ENCODE assay signal across 19 mouse cellular contexts in the genomic region with DNA sequence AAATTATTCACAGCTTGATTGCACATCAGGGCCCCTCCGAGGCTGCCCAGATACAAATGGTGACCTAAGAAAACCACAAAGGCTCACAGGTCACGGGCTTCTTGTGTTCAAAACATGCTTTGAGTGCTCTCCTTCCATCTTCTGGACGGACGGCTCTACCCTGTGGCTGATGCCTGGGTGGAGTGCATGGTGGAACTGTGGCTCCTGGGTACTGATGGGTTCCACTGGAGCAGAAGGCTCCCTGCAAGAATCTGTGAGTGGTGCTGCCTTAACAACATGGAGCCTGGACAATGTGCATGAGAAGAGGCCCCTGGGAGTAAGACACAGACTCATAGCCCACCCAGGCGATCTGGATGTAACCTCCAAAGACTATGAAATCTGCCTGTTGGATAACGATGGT. TPM values are rescaled to one million over a fixed set of nuclear protein-coding genes. Genes with fewer than 3 reads are reported as not detected.
DNase-seq lines count a peak whose midpoint lies in the region; TF ChIP-seq lines count a peak whose summit lies in the region.
"Had no signal": no experiment of that assay in that cellular context is flagged by ENCODE, and none has a peak within 500 bp of the region (broad histone marks: within the 10 kb centered on the region; RNA-seq: fewer than 3 reads in every experiment).

No protein-coding gene starts in this region.

- WGBS in heart, embryonic 10.5 days, result 85% methylated on average over 6 of the region's 6 CpGs

- dilution Hi-C loops in CH12.LX (cut with MboI; ENCODE audit: extremely low pct_ligation_motif_present, extremely low pct_unique_long_range_greater_than_20kb, low sequenced_read_pairs), result no loop called here

- H3K27ac ChIP-seq in heart, embryonic 10.5 days, result no peak overlapping the region; the same call in 1 of the 2 replicates
- no peak overlapping the region for H3K27ac ChIP-seq in CH12.LX (ENCODE audit: insufficient read depth, low read depth)

- no peak overlapping the region for H3K4me3 ChIP-seq in heart, embryonic 10.5 days
- no peak overlapping the region for H3K4me3 ChIP-seq in CH12.LX (replicated peaks in 1 of 3; ENCODE audit: low read depth in 2 of 3, low read length in 2 of 3, poor library complexity in 1 of 3)

- no peak overlapping the region for H3K9ac ChIP-seq in CH12.LX (ENCODE audit: insufficient read depth, low read depth)

- H3K36me3 ChIP-seq in heart, embryonic 10.5 days, result no peaks in the 10 kb centered on the region
- H3K36me3 ChIP-seq in CH12.LX (replicated peaks in 1 of 2; ENCODE audit: control insufficient read depth in 1 of 2, insufficient read depth in 1 of 2, low read length in 1 of 2), result no peaks in the 10 kb centered on the region
- H3K36me3 ChIP-seq: G1E had no signal

- no peak for TF ChIP-seq RAD21 in CH12.LX (IDR thresholded peaks at IDR 0.05; ENCODE audit: low read depth, low read length)

- in situ Hi-C loops in CH12.LX (cut with MboI; ENCODE audit: low pct_ligation_motif_present, low pct_unique_long_range_greater_than_20kb, low sequenced_read_pairs), result no loop called here

- no peak for TF ChIP-seq EP300 in CH12.LX (IDR thresholded peaks at IDR 0.05; ENCODE audit: low read length)

- H3K9me3 ChIP-seq in heart, embryonic 10.5 days, result no peaks in the 10 kb centered on the region
- no peaks in the 10 kb centered on the region for H3K9me3 ChIP-seq in CH12.LX (replicated peaks; ENCODE audit: low read length)
- H3K9me3 ChIP-seq: G1E had no signal

- TF ChIP-seq CTCF in CH12.LX (conservative IDR thresholded peaks at IDR 0.05 in 1 of 2, IDR thresholded peaks at IDR 0.05 in 1 of 2; ENCODE audit: low read depth in 2 of 2, low read length in 2 of 2), result no peak

- no peak for TF ChIP-seq POLR2A in CH12.LX (IDR thresholded peaks at IDR 0.05; ENCODE audit: low read depth, low read length)

- DNase-seq in heart, adult 11 months, result peak; percentile 55
- DNase-seq in heart, postnatal 4 days, result no peak
- peak; percentile 65 for DNase-seq in heart, embryonic 10.5 days (ENCODE audit: low spot score)
- no peak for DNase-seq in heart, adult 8-10 months (ENCODE audit: low spot score)
- DNase-seq in CH12.LX (ENCODE audit: extremely low read depth), result no peak
- no peak for DNase-seq in embryo, embryonic 11 days
- DNase-seq: adrenal gland, adult 2 months; adrenal gland, adult 8-10 months; adrenal gland, postnatal 10 days; adrenal gland, postnatal 14 days; adrenal gland, postnatal 25 days; adrenal gland, postnatal 36 days; B cell, adult 2 months; cerebellum, adult 11 months; cerebellum, adult 11-12 months; cerebellum, adult 18-20 months; cerebellum, adult 2 months had no signal

- H3K4me2 ChIP-seq in CH12.LX (ENCODE audit: insufficient read depth, low read depth, poor library complexity, severe bottlenecking), result no peak overlapping the region

- H3K79me2 ChIP-seq in CH12.LX (replicated peaks; ENCODE audit: control insufficient read depth, extremely low read depth, insufficient read depth, poor library complexity, severe bottlenecking), result no peaks in the 10 kb centered on the region

- H3K4me1 ChIP-seq in heart, embryonic 10.5 days, result peaks cover 16% of the 10 kb centered on the region
- H3K4me1 ChIP-seq in CH12.LX (ENCODE audit: control insufficient read depth in 1 of 2, insufficient read depth in 2 of 2), result peaks cover 14 to 28% of the 10 kb centered on the region in 2 experiments

- no peaks in the 10 kb centered on the region for H3K27me3 ChIP-seq in heart, embryonic 10.5 days (ENCODE audit: insufficient read depth, poor library complexity, severe bottlenecking)
- H3K27me3 ChIP-seq in CH12.LX (replicated peaks), result no peaks in the 10 kb centered on the region
- H3K27me3 ChIP-seq: Patski had no signal

TF ChIP-seq in CH12.LX, 34 proteins besides CTCF, POLR2A, EP300 and RAD21:
- TF ChIP-seq IRF4 (IDR thresholded peaks at IDR 0.05; ENCODE audit: low read depth, low read length) (no peak), BHLHE40 (IDR thresholded peaks at IDR 0.05; ENCODE audit: low read depth, low read length) (peak; percentile 44; the same call in 1 of the 2 replicates)
TF ChIP-seq in CH12.LX: peak in this region for 1.

RNA-seq across cellular contexts. Expression of gene Rrp1b, which starts 59.4 kb away (rescaled TPM):
- 10 to 100 TPM; 16.2 to 16.8 TPM for total RNA-seq in heart, postnatal 4 days (2021)
- polyA plus RNA-seq in heart, embryonic 10.5 days (2016; fragmentation: Nextera tagmentation; extraction: Ambion mirVana), result 51.2 and 76.6 TPM in 2 replicates
- total RNA-seq in heart, adult 8-10 months (2022), result 1 to 10 TPM; 5.4 to 9.0 (median 7.5) TPM
- total RNA-seq in CH12.LX (2012; rRNA removed) (76.7 and 99.1 TPM in 2 replicates), CH12.LX (2014; rRNA removed) (60.9 and 72.4 TPM in 2 replicates)
- 149 and 151 TPM in 2 replicates for polyA plus RNA-seq in CH12.LX (2012; ENCODE audit: insufficient read length, low read depth)

RNA-seq across cellular contexts. Expression of gene Hsf2bp, which starts 59.6 kb away (rescaled TPM):
- total RNA-seq in heart, postnatal 4 days (2021), result under 1 TPM; 0.95 to 0.98 TPM
- 0.57 and 0.62 TPM in 2 replicates for polyA plus RNA-seq in heart, embryonic 10.5 days (2016; fragmentation: Nextera tagmentation; extraction: Ambion mirVana)
- 1 to 10 TPM; 1.3 to 3.0 (median 2.2) TPM for total RNA-seq in heart, adult 8-10 months (2022)
- total RNA-seq in CH12.LX (2012; rRNA removed) (0.34 and 0.67 TPM in 2 replicates), CH12.LX (2014; rRNA removed) (0.75 and 1.2 TPM in 2 replicates)
- polyA plus RNA-seq in CH12.LX (2012; ENCODE audit: insufficient read length, low read depth), result 1.0 and 1.4 TPM in 2 replicates
- total RNA-seq: G1E had no signal
- polyA plus RNA-seq: adrenal gland, adult 2 months; G1E had no signal

Comparison
In these comparisons a context has a peak if more than half of its experiments do, and no peak if none do; other contexts are left out.
1. DNase-seq: peak in heart, adult 11 months (single experiment) and heart, embryonic 10.5 days (single experiment); none in heart, postnatal 4 days (single experiment), heart, adult 8-10 months (single experiment), CH12.LX (single experiment) and embryo, embryonic 11 days (single experiment).